Mouse (Mus musculus) MEL (cell line): ENCODE measurements around the gene Shmt2.

Experiments used
- CTCF ChIP-seq, 3 experiments: IDR thresholded peaks in 2 of 3; conservative IDR thresholded peaks in 1 of 3; 2 replicates each; pipeline ENCODE4 v1.5.1; 2011 to 2012; ENCODE audit warnings: low read length in 3 of 3, low read depth in 2 of 3, mild to moderate bottlenecking in 2 of 3, improper control_type of control experiment in 1 of 3, inconsistent platforms in 1 of 3, mixed read lengths in 1 of 3, moderate library complexity in 1 of 3; ENCODE audit not compliant: control insufficient read depth in 1 of 3, insufficient read depth in 1 of 3, poor library complexity in 1 of 3, severe bottlenecking in 1 of 3
- E2F4 ChIP-seq: IDR thresholded peaks from 2 replicates; pipeline ENCODE4 v1.6.1; 2011; ENCODE audit warnings: low read depth, low read length, improper control_type of control experiment, borderline replicate concordance
- EP300 ChIP-seq, 2 experiments: IDR thresholded peaks; 2 replicates each; pipeline ENCODE4 v1.6.1; 2011; ENCODE audit warnings: improper control_type of control experiment in 2 of 2, low read length in 2 of 2, low read depth in 1 of 2, mild to moderate bottlenecking in 1 of 2
- MAFK ChIP-seq: IDR thresholded peaks from 2 replicates; pipeline ENCODE4 v1.6.1; 2011; ENCODE audit warnings: low read depth, mild to moderate bottlenecking, low read length, improper control_type of control experiment, borderline replicate concordance
- MAX ChIP-seq: IDR thresholded peaks from 2 replicates; pipeline ENCODE4 v1.6.1; 2011; ENCODE audit warnings: low read length, improper control_type of control experiment
- NELFE ChIP-seq: IDR thresholded peaks from 2 replicates; pipeline ENCODE4 v1.6.1; 2011; ENCODE audit warnings: low read depth, low read length, improper control_type of control experiment
- POLR2A ChIP-seq, 2 experiments: IDR thresholded peaks; 2 replicates each; pipeline ENCODE4 v1.6.1; 2011 to 2012; ENCODE audit warnings: low read length in 2 of 2, mild to moderate bottlenecking in 2 of 2, control low read depth in 1 of 2, improper control_type of control experiment in 1 of 2, low read depth in 1 of 2, moderate library complexity in 1 of 2; ENCODE audit not compliant: control insufficient read depth in 1 of 2, insufficient read depth in 1 of 2, poor library complexity in 1 of 2
- POLR2AphosphoS2 ChIP-seq: IDR thresholded peaks from 2 replicates; pipeline ENCODE4 v1.6.1; 2011; ENCODE audit warnings: low read length, improper control_type of control experiment
- SIN3A ChIP-seq: IDR thresholded peaks from 2 replicates; pipeline ENCODE4 v1.6.1; 2012; ENCODE audit warnings: low read length, improper control_type of control experiment, inconsistent platforms
- SMC3 ChIP-seq: IDR thresholded peaks from 2 replicates; pipeline ENCODE4 v1.6.1; 2011; ENCODE audit warnings: low read depth, low read length, improper control_type of control experiment
- ZKSCAN1 ChIP-seq: IDR thresholded peaks from 2 replicates; pipeline ENCODE4 v1.6.1; 2012; ENCODE audit warnings: low read depth, mild to moderate bottlenecking, inconsistent platforms, low read length, improper control_type of control experiment, moderate library complexity

DNA sequence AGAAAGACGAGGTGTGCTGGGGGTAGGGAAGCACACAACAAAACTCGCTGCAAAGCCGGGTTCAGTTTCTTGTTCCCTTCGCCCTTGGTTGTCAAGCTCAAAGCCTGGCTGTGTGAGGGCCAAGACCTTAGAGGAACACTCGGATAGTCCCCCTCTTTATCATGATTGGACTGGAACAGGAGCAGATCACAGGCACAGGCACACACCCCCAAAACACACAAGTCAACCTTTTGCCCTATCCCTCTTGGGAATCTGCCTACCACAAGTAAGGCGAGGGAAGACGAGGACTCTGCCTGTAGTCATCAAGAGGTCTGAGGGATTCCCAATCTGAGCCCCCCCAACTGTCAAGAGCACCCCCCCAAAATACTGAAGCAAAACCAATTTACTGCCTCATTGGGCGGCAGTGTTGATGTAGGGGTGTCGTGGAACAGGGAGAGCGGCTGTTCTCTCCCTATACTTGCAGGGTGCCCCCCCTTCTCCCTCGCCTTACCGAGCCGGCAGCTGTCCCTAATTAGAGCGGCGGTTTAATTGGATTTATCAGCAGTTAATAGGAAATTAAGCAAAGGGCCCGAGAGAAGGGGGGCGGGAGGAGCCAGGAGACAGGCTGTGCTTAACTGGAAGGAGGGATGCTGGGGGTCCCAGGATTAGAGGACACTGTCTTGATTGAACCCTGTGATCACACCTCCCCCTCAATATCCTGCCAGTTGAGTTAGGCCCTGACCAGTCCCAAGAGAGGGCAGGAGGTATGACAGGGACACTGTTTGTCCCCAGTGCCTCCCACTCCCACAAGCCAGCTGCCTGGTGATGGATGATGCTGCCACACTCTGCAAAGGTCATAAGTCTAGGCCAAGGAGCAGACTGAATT is 12.2 kb downstream of the Shmt2 start:
- TF ChIP-seq E2F4, result no peak
- no peak for TF ChIP-seq SMC3
- TF ChIP-seq ZKSCAN1, result no peak
- no peak for TF ChIP-seq CTCF (IDR thresholded peaks at IDR 0.05 in 2 of 3, conservative IDR thresholded peaks at IDR 0.05 in 1 of 3; ENCODE audit: control insufficient read depth in 1 of 3, insufficient read depth in 1 of 3, low read depth in 2 of 3, low read length in 3 of 3, poor library complexity in 1 of 3, severe bottlenecking in 1 of 3)
- TF ChIP-seq POLR2A (IDR thresholded peaks at IDR 0.05; ENCODE audit: control insufficient read depth in 1 of 2, insufficient read depth in 1 of 2, low read depth in 1 of 2, low read length in 2 of 2, poor library complexity in 1 of 2), result no peak
- TF ChIP-seq MAFK, result no peak
- TF ChIP-seq NELFE, result no peak
- TF ChIP-seq SIN3A, result peak; percentile 16; the same call in 1 of the 2 replicates
- TF ChIP-seq EP300 (IDR thresholded peaks at IDR 0.05; ENCODE audit: low read depth in 1 of 2, low read length in 2 of 2), result no peak
- TF ChIP-seq POLR2AphosphoS2, result no peak
- no peak for TF ChIP-seq MAX
